Mouse (Mus musculus): ENCODE results near the gene Ncam2.

The Ncam2 gene

DNA sequence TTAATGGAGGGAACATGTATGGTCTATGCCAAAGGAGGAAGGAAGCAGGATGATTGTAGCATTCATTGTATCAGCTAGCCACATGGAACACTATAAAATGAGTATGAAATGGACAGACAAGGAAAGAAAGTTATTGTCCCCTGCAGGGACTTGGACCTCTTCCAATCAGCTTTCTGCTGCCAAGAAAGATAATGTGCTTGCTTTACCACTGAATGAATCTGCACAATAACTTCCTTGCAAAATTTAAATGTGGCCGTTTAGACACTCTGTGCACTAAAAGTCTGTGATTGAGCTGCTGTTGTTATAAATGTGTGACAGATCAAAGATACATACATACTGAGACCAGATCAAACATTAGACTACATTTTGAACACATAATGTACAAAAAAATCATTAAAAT, 451.1 kb downstream of the Ncam2 start:
- DNase-seq (ENCODE audit: low spot score) = no peak

DNA sequence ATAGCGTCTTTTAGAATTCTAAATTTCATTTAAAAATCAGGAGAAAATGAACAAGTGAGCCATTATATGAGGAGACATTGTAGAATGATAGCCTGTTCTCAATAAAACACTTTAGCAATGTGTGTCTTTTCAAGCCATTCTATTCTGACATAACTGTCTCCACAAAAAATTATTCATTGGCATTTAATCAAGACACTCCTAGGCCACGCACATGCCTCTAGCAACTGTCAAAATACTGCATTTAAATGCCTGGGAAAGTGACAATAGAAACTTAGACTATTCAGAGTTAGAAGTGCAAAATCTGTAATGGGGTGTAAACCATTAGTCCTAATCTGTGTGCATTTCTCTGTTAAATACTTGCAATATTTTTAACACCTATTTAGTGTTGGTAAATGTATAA, 456.1 kb downstream of the Ncam2 start:
- DNase-seq (ENCODE audit: low spot score) = no peak

DNA sequence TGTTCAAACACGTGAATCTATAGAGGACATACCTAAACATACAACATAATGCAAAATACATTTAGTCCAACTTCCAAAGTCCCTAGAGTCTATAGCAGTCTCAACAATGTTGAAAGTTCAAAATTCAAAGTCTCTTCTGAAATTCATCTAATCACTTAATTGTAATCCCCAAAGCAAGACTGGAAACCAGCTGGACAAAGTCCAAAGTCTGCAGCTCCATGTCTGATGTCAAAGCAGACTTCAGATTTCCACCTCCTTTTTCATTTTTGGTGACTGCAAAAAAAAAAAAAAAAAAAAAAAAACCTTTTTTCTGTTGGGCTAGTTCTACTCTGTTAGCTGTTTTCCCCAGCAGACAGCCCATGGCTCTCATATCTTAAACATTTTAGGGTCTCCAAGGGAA, 473.4 kb downstream of the Ncam2 start:
- no peak for DNase-seq (ENCODE audit: low spot score)

DNA sequence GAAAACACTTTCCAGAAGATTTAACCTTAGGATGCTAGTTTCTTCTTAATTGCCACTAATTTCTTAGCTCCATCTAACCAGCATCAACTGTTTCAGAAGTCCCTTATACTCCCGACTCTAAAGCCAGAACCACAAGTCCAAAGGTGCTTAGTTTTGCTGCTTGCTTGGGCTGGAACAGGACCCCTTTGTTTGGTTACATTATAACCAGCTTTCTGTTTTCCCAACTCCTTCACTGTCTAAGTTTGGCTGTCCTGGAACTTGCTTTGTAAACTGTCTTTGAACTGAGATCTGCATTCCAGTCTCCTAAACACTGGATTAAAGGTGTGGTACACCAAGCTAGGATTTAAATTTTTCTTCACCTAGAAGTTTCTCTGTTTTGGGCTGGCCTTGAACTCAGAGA, 475.0 kb downstream of the Ncam2 start:
- no peak for DNase-seq (ENCODE audit: low spot score)
